Mouse (Mus musculus) T-helper 17 cell (primary cell): ENCODE measurements around the gene Slc8b1.
"Not testable (repeated sequence)": the region's sequence is repeated elsewhere in the genome, so short reads cannot be mapped to it uniquely, and the experiment has no call there.

ENCODE experiments used
- in situ Hi-C, 2 experiments: fragments of 300-600 bp; cut with MboI, MseI; formaldehyde crosslinking; loops; 1 replicate in 1 of 2; 2 replicates in 1 of 2; pipeline ENCODE4 v1.15.1; 2025; ENCODE audit warnings: high pct_unique_total_duplicates in 2 of 2

Slc8b1 gene

GRCm38 (mm10) chr5:120495703-120496226 lies 15.2 kb upstream of the Slc8b1 start:
- in situ Hi-C loops, result no loop called here

- in situ Hi-C loops, result no loop called here
These were observed 13.9 kb upstream of the Slc8b1 start for GRCm38 (mm10) chr5:120497071-120497470.

- in situ Hi-C loops, result no loop called here
These were observed 11.8 kb upstream of the Slc8b1 start for GRCm38 (mm10) chr5:120499202-120499601.

- in situ Hi-C loops, result not testable (repeated sequence)
These were observed 10.4 kb upstream of the Slc8b1 start for GRCm38 (mm10) chr5:120500609-120501008.

- in situ Hi-C loops, result no loop called here
These were observed 8.8 kb upstream of the Slc8b1 start for GRCm38 (mm10) chr5:120502147-120502621.

- in situ Hi-C loops, result no loop called here
These were observed 8.3 kb upstream of the Slc8b1 start for GRCm38 (mm10) chr5:120502675-120503143.

- in situ Hi-C loops, result no loop called here
These were observed 7.7 kb upstream of the Slc8b1 start, which contains the start of gene Plbd2 for GRCm38 (mm10) chr5:120503144-120503795. Plbd2 (minus strand) TSS chr5:120503625.

GRCm38 (mm10) chr5:120505368-120505767 lies 5.6 kb upstream of the Slc8b1 start:
- in situ Hi-C loops, result loop anchor here in 1 of 2 experiments (5.0 kb wide), 1 partner anchor 102 kb away; no protein-coding TSS in a partner anchor

- in situ Hi-C loops, result loop anchor here in 1 of 2 experiments (5.0 kb wide), 1 partner anchor 102 kb away; no protein-coding TSS in a partner anchor
These were observed 5.2 kb upstream of the Slc8b1 start for GRCm38 (mm10) chr5:120505781-120506180.

- in situ Hi-C loops, result loop anchor here in 1 of 2 experiments (5.0 kb wide), 1 partner anchor 101 kb away; no protein-coding TSS in a partner anchor
These were observed 4.5 kb upstream of the Slc8b1 start for GRCm38 (mm10) chr5:120506490-120506889.

GRCm38 (mm10) chr5:120507311-120507710 lies 3.7 kb upstream of the Slc8b1 start:
- in situ Hi-C loops, result loop anchor here in 1 of 2 experiments (5.0 kb wide), 1 partner anchor 100 kb away; no protein-coding TSS in a partner anchor

- in situ Hi-C loops, result no loop called here
These were observed 764 bp downstream of the Slc8b1 start for GRCm38 (mm10) chr5:120511643-120512220.

- in situ Hi-C loops, result no loop called here
These were observed 2.1 kb downstream of the Slc8b1 start for GRCm38 (mm10) chr5:120512911-120513555.

- in situ Hi-C loops, result no loop called here
These were observed 3.2 kb downstream of the Slc8b1 start for GRCm38 (mm10) chr5:120514031-120514677.

GRCm38 (mm10) chr5:120514754-120515153 lies 3.8 kb downstream of the Slc8b1 start:
- in situ Hi-C loops, result loop anchor here in 1 of 2 experiments (5.0 kb wide), 1 partner anchor 83 kb away; no protein-coding TSS in a partner anchor

GRCm38 (mm10) chr5:120515451-120515850 lies 4.5 kb downstream of the Slc8b1 start:
- in situ Hi-C loops, result loop anchor here in 1 of 2 experiments (5.0 kb wide), 1 partner anchor 82 kb away; no protein-coding TSS in a partner anchor

- in situ Hi-C loops, result loop anchor here in 1 of 2 experiments (5.0 kb wide), 1 partner anchor 81 kb away; no protein-coding TSS in a partner anchor
These were observed 5.4 kb downstream of the Slc8b1 start for GRCm38 (mm10) chr5:120516221-120516984.

GRCm38 (mm10) chr5:120517552-120517951 lies 6.6 kb downstream of the Slc8b1 start:
- in situ Hi-C loops, result loop anchor here in 1 of 2 experiments (5.0 kb wide), 1 partner anchor 80 kb away; no protein-coding TSS in a partner anchor

GRCm38 (mm10) chr5:120522649-120523048 lies 11.7 kb downstream of the Slc8b1 start:
- in situ Hi-C loops, result no loop called here

GRCm38 (mm10) chr5:120524736-120525135 lies 13.8 kb downstream of the Slc8b1 start:
- in situ Hi-C loops, result no loop called here
